Comparison of ENCODE assay signal across 9 mouse cellular contexts in genomic region chr8:113664544-113664943, GRCm38 (mm10). TPM values are rescaled to one million over a fixed set of nuclear protein-coding genes. Genes with fewer than 3 reads are reported as not detected.
DNase-seq lines count a peak whose midpoint lies in the region; ATAC-seq and TF ChIP-seq lines count a peak whose summit lies in the region.
"Had no signal": no experiment of that assay in that cellular context is flagged by ENCODE, and none has a peak within 500 bp of the region (broad histone marks: within the 10 kb centered on the region; RNA-seq: fewer than 3 reads in every experiment).

No protein-coding gene starts in this region.

- H3K27ac ChIP-seq in ES-E14 (ENCODE audit: insufficient read depth, low read depth, low read length, poor library complexity, severe bottlenecking), result no peak overlapping the region
- H3K27ac ChIP-seq in forebrain, embryonic 15.5 days (replicated peaks), result no peak overlapping the region
- no peak overlapping the region for H3K27ac ChIP-seq in lung, embryonic 15.5 days

- no peak overlapping the region for H3K4me2 ChIP-seq in forebrain, embryonic 15.5 days (replicated peaks)
- H3K4me2 ChIP-seq in lung, embryonic 15.5 days, result no peak overlapping the region

- WGBS in forebrain, embryonic 15.5 days, result 11% methylated on average over 2 of the region's 2 CpGs
- WGBS in lung, embryonic 15.5 days, result 2% methylated on average over 2 of the region's 2 CpGs

- no peaks in the 10 kb centered on the region for H3K4me1 ChIP-seq in ES-E14 (ENCODE audit: control insufficient read depth in 2 of 2, insufficient read depth in 2 of 2, low read length in 2 of 2, poor library complexity in 1 of 2)
- peaks cover 28% of the 10 kb centered on the region for H3K4me1 ChIP-seq in forebrain, embryonic 15.5 days
- no peaks in the 10 kb centered on the region for H3K4me1 ChIP-seq in lung, embryonic 15.5 days

- no peaks in the 10 kb centered on the region for H3K27me3 ChIP-seq in forebrain, embryonic 15.5 days
- no peaks in the 10 kb centered on the region for H3K27me3 ChIP-seq in lung, embryonic 15.5 days

- H3K4me3 ChIP-seq in ES-E14 (ENCODE audit: insufficient read depth in 1 of 2, low read depth in 1 of 2, low read length in 2 of 2, poor library complexity in 1 of 2, severe bottlenecking in 1 of 2), result no peak overlapping the region
- H3K4me3 ChIP-seq in forebrain, embryonic 15.5 days, result no peak overlapping the region
- no peak overlapping the region for H3K4me3 ChIP-seq in lung, embryonic 15.5 days

- peak; percentile 60 for DNase-seq in ES-E14 (ENCODE audit: low read depth, low spot score)
- DNase-seq in layer of hippocampus, adult 18-20 months (ENCODE audit: low spot score in 2 of 2), result peak; percentile 78 to 94
- peak; percentile 77 for DNase-seq in ovary, postnatal 36 days (ENCODE audit: low spot score)
- DNase-seq in thymus, postnatal 36 days, result peak; percentile 57 to 60

- ATAC-seq in cerebellum, adult (ENCODE audit: insufficient number of reproducible peaks, low FRiP score, low TSS enrichment), result peak; percentile 81
- ATAC-seq in forebrain, embryonic 15.5 days (replicated peaks), result peak; percentile 77
- ATAC-seq in hematopoietic stem cell, adult 5-6 weeks (replicated peaks in 1 of 2; ENCODE audit: insufficient read depth in 1 of 2, low FRiP score in 2 of 2, low TSS enrichment in 1 of 2, low read depth in 1 of 2, poor library complexity in 2 of 2, severe bottlenecking in 2 of 2), result peak; percentile 92 to 93
- peak; percentile 82; the same call in 1 of the 2 replicates for ATAC-seq in lung, embryonic 15.5 days (ENCODE audit: borderline replicate concordance, extremely low read depth, low FRiP score, low TSS enrichment)

- in situ Hi-C loops in ES-E14 (cut with MboI; ENCODE audit: low sequenced_read_pairs in 2 of 2, unreplicated experiment in 2 of 2), result loop anchor here (10.0 to 25.0 kb wide), 3 partner anchors 323 to 770 kb away; partner anchors contain the start of gene Wwox (in 1 of the 2)

- no peaks in the 10 kb centered on the region for H3K9me3 ChIP-seq in ES-E14 (ENCODE audit: control insufficient read depth, insufficient read depth, low read depth, low read length)
- H3K9me3 ChIP-seq in forebrain, embryonic 15.5 days, result no peaks in the 10 kb centered on the region
- H3K9me3 ChIP-seq in lung, embryonic 15.5 days, result no peaks in the 10 kb centered on the region

- no peaks in the 10 kb centered on the region for H3K36me3 ChIP-seq in ES-E14 (ENCODE audit: control insufficient read depth, insufficient read depth, low read length, poor library complexity, severe bottlenecking)
- H3K36me3 ChIP-seq in forebrain, embryonic 15.5 days, result no peaks in the 10 kb centered on the region
- no peaks in the 10 kb centered on the region for H3K36me3 ChIP-seq in lung, embryonic 15.5 days

- H3K9ac ChIP-seq in ES-E14 (ENCODE audit: insufficient read depth, low read depth, low read length, poor library complexity, severe bottlenecking), result no peak overlapping the region
- no peak overlapping the region for H3K9ac ChIP-seq in forebrain, embryonic 15.5 days (replicated peaks)
- no peak overlapping the region for H3K9ac ChIP-seq in lung, embryonic 15.5 days

TF ChIP-seq in ES-E14, 5 proteins besides CTCF, POLR2A, EP300 and RAD21:
- peak; percentile 97 for TF ChIP-seq ZC3H11A (IDR thresholded peaks at IDR 0.05; ENCODE audit: borderline replicate concordance, low read depth, low read length)
- no peak for TF ChIP-seq ZNF384 (IDR thresholded peaks at IDR 0.05; ENCODE audit: low read depth, low read length)

RNA-seq across cellular contexts. Expression of gene Syce1l, which starts 21.5 kb away (rescaled TPM):
- not detected in 2 replicates for total RNA-seq in ES-E14 (2012; rRNA removed)
- polyA plus RNA-seq in forebrain, embryonic 15.5 days (2015; fragmentation: Nextera tagmentation; extraction: Ambion mirVana), result 0.47 TPM in 1 of 2 replicates, not detected in the other
- not detected in 2 replicates for total RNA-seq in hematopoietic stem cell, adult 5-6 weeks (2017)
- under 1 TPM in 1 of 2 experiments, not detected in 1; 0.61 TPM for total RNA-seq in layer of hippocampus, adult 18-20 months (2021)
- polyA plus RNA-seq in lung, embryonic 15.5 days (2015; fragmentation: Nextera tagmentation; extraction: Ambion mirVana), result not detected in 2 replicates
- polyA plus RNA-seq: heart, embryonic 16.5 days had no signal

RNA-seq across cellular contexts. Expression of gene Mon1b, which starts 29.2 kb away (rescaled TPM):
- total RNA-seq in ES-E14 (2012; rRNA removed), result 4.6 and 5.3 TPM in 2 replicates
- polyA plus RNA-seq in forebrain, embryonic 15.5 days (2015; fragmentation: Nextera tagmentation; extraction: Ambion mirVana), result 12.8 and 14.4 TPM in 2 replicates
- total RNA-seq in hematopoietic stem cell, adult 5-6 weeks (2017), result 18.7 and 20.5 TPM in 2 replicates
- 10 to 100 TPM; 25.7 to 26.9 TPM for total RNA-seq in layer of hippocampus, adult 18-20 months (2021)
- polyA plus RNA-seq in lung, embryonic 15.5 days (2015; fragmentation: Nextera tagmentation; extraction: Ambion mirVana), result 7.7 and 8.0 TPM in 2 replicates
